Mouse (Mus musculus) CH12.LX (cell line): ENCODE results near the gene Serinc5.

ENCODE experiments used
- CHD1 ChIP-seq: IDR thresholded peaks from 2 replicates; pipeline ENCODE4 v1.6.1; 2012; ENCODE audit warnings: low read depth, low read length, improper control_type of control experiment, inconsistent platforms
- CHD2 ChIP-seq: IDR thresholded peaks from 2 replicates; pipeline ENCODE4 v1.6.1; 2011; ENCODE audit warnings: low read length, improper control_type of control experiment
- EP300 ChIP-seq: IDR thresholded peaks from 2 replicates; pipeline ENCODE4 v1.6.1; 2011; ENCODE audit warnings: low read length, improper control_type of control experiment
- GABPA ChIP-seq: IDR thresholded peaks from 2 replicates; pipeline ENCODE4 v1.6.1; 2012; ENCODE audit warnings: low read depth, low read length, improper control_type of control experiment, inconsistent platforms; ENCODE audit not compliant: insufficient replicate concordance
- MAX ChIP-seq: IDR thresholded peaks from 2 replicates; pipeline ENCODE4 v1.6.1; 2011; ENCODE audit warnings: low read length, improper control_type of control experiment
- MAZ ChIP-seq: IDR thresholded peaks from 2 replicates; pipeline ENCODE4 v1.6.1; 2012; ENCODE audit warnings: low read depth, mild to moderate bottlenecking, inconsistent platforms, low read length, improper control_type of control experiment, moderate library complexity
- PAX5 ChIP-seq: IDR thresholded peaks from 2 replicates; pipeline ENCODE4 v1.6.1; 2012; ENCODE audit warnings: low read length, inconsistent platforms, mixed read lengths
- POLR2A ChIP-seq: IDR thresholded peaks from 2 replicates; pipeline ENCODE4 v1.6.1; 2011; ENCODE audit warnings: low read depth, mild to moderate bottlenecking, improper control_type of control experiment, low read length
- SIN3A ChIP-seq: IDR thresholded peaks from 2 replicates; pipeline ENCODE4 v1.6.1; 2012; ENCODE audit warnings: low read length, improper control_type of control experiment, inconsistent platforms
- SMC3 ChIP-seq: IDR thresholded peaks from 2 replicates; pipeline ENCODE4 v1.6.1; 2011; ENCODE audit warnings: low read depth, low read length, improper control_type of control experiment

- TF ChIP-seq MAZ, result no peak
- TF ChIP-seq MAX, result no peak
- TF ChIP-seq CHD1, result no peak
- TF ChIP-seq EP300, result no peak
- TF ChIP-seq PAX5, result no peak
- no peak for TF ChIP-seq SMC3
- no peak for TF ChIP-seq POLR2A
- no peak for TF ChIP-seq GABPA
- TF ChIP-seq SIN3A, result no peak
- TF ChIP-seq CHD2, result no peak
These were observed 33.9 kb downstream of the Serinc5 start for GRCm38 (mm10) chr13:92644753-92645152.
